Mouse (Mus musculus) macrophage (primary cell): ENCODE measurements around the gene Prrc2b. TPM values are rescaled to one million over a fixed set of nuclear protein-coding genes. Genes with fewer than 3 reads are reported as not detected.

Source experiments
- H3K27ac ChIP-seq: fragments of 350-480 bp; formaldehyde crosslinking; 2 replicates; pipeline ENCODE4 v1.9.0; 2021
- H3K36me3 ChIP-seq: fragments of 350-480 bp; formaldehyde crosslinking; 2 replicates; pipeline ENCODE4 v1.9.0; 2021; ENCODE audit errors: inconsistent target
- H3K4me3 ChIP-seq: fragments of 350-480 bp; formaldehyde crosslinking; 2 replicates; pipeline ENCODE4 v1.9.0; 2021; ENCODE audit errors: inconsistent target
- H3K79me2 ChIP-seq: fragments of 350-480 bp; formaldehyde crosslinking; 2 replicates; pipeline ENCODE4 v1.9.0; 2021; ENCODE audit errors: inconsistent target
- WGBS: methylation state at CpG from one replicate; pipeline ENCODE4 v1.1.7; 2026; ENCODE audit warnings: inconsistent platforms; ENCODE audit not compliant: missing documents; 5-methylcytosine and 5-hydroxymethylcytosine counted together
- polyA plus RNA-seq: library from polyadenylated mRNA; stranded (reverse); fragments of 250-400 nt; gene quantifications from 3 replicates; pipeline ENCODE4 v1.2.4, GENCODE M21; 2018; ENCODE audit warnings: inconsistent platforms

Prrc2b gene
- polyA plus RNA-seq, 1 experiment from 2014 or later: 29.1 TPM

- no peak overlapping the region for H3K4me3 ChIP-seq
- H3K36me3 ChIP-seq: no peaks in the 10 kb centered on the region
- H3K79me2 ChIP-seq: no peaks in the 10 kb centered on the region
- H3K27ac ChIP-seq: no peak overlapping the region
- WGBS: 81% methylated on average over 4 of the region's 5 CpGs
Measured at GRCm38 (mm10) chr2:32128536-32128841, 22.4 kb upstream of the Prrc2b start.

- H3K27ac ChIP-seq: no peak overlapping the region
- 86% methylated on average over 11 of the region's 11 CpGs for WGBS
- H3K36me3 ChIP-seq: no peaks in the 10 kb centered on the region
- no peak overlapping the region for H3K4me3 ChIP-seq
- no peaks in the 10 kb centered on the region for H3K79me2 ChIP-seq
Measured at GRCm38 (mm10) chr2:32129383-32130074, 21.4 kb upstream of the Prrc2b start.

GRCm38 (mm10) chr2:32130435-32130834 is 20.4 kb upstream of the Prrc2b start:
- Histone ChIP-seq H3K36me3 (no peaks in the 10 kb centered on the region), H3K79me2 (no peaks in the 10 kb centered on the region), H3K4me3 (no peak overlapping the region), H3K27ac (no peak overlapping the region)
- WGBS: 34% methylated on average over 6 of the region's 6 CpGs

- Histone ChIP-seq H3K36me3 (no peaks in the 10 kb centered on the region), H3K27ac (no peak overlapping the region), H3K4me3 (no peak overlapping the region), H3K79me2 (no peaks in the 10 kb centered on the region)
- WGBS: 94% methylated on average over 9 of the region's 9 CpGs
Measured at GRCm38 (mm10) chr2:32131205-32131834, 19.6 kb upstream of the Prrc2b start.

DNA sequence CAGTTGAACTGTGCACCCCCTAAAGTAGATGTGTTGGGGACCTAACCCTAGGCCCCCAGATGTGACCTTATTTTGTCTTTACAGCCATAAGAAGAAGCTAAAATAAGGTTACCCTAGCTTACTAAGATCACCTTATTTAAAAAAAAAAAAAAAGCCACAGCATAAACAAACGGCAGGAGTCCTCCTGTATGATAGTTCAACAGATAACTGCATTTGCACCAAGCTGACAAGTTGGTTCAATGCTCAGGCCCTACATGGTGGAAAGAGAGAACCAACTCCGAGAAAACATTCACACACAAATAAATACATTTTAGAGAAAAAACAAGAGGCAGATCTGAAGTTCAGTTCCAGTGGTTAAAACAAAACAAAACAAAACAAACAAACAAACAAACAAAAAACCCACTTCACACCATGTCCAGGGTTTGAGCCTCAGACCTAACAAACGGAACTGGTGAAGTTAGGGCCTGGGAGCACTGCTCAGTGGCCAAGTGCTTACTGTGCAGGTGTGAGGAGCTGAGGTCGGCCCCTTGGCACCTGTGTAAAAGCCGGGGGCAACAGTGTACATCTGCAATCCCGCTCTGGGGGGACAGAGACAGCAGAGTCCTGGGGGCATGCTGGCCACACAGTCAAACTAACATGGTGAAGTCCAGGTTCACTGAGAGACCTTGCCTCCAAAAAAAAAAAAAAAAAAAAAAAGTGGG is 18.9 kb upstream of the Prrc2b start:
- Histone ChIP-seq H3K79me2 (no peaks in the 10 kb centered on the region), H3K27ac (no peak overlapping the region), H3K36me3 (no peaks in the 10 kb centered on the region), H3K4me3 (no peak overlapping the region)
- 94% methylated on average over 6 of the region's 6 CpGs for WGBS

- Histone ChIP-seq H3K79me2 (no peaks in the 10 kb centered on the region), H3K27ac (no peak overlapping the region), H3K36me3 (no peaks in the 10 kb centered on the region), H3K4me3 (no peak overlapping the region)
- whole genome bisulfite sequencing: 24% methylated on average over 10 of the region's 12 CpGs
Measured at GRCm38 (mm10) chr2:32132567-32132992, 18.3 kb upstream of the Prrc2b start.

- Histone ChIP-seq H3K4me3 (no peak overlapping the region), H3K27ac (no peak overlapping the region), H3K36me3 (no peaks in the 10 kb centered on the region), H3K79me2 (no peaks in the 10 kb centered on the region)
- 3% methylated on average over 2 of the region's 2 CpGs for WGBS
Measured at GRCm38 (mm10) chr2:32134039-32134438, 16.8 kb upstream of the Prrc2b start.

GRCm38 (mm10) chr2:32137667-32138266 is 13.1 kb upstream of the Prrc2b start:
- H3K4me3 ChIP-seq: peak overlapping the region; percentile 61
- peak overlapping the region; percentile 83 for H3K27ac ChIP-seq
- H3K36me3 ChIP-seq: no peaks in the 10 kb centered on the region
- WGBS: 0% methylated on average over 38 of the region's 40 CpGs
- H3K79me2 ChIP-seq: no peaks in the 10 kb centered on the region

DNA sequence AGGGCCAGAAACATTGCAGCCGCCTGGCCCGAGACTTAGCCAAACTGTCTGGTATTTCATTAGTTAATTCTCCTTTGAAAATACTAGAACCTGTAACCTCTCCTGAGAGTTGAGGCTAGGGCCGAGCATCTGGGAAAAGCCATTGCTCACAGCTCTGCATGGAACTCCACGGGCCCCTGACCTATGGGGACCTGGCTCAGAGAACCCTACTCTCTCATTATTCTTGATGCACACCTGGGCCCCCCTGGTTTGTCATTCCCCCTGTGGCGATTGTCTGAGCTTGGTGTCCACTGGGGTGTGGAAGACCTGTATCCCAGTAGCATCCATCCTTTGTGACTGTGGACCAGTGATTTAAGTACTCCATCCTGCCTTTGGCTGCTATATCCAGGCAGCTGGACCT is 11.5 kb upstream of the Prrc2b start:
- H3K79me2 ChIP-seq: no peaks in the 10 kb centered on the region
- H3K4me3 ChIP-seq: no peak overlapping the region
- no peaks in the 10 kb centered on the region for H3K36me3 ChIP-seq
- 98% methylated on average over 5 of the region's 5 CpGs for WGBS
- no peak overlapping the region for H3K27ac ChIP-seq

DNA sequence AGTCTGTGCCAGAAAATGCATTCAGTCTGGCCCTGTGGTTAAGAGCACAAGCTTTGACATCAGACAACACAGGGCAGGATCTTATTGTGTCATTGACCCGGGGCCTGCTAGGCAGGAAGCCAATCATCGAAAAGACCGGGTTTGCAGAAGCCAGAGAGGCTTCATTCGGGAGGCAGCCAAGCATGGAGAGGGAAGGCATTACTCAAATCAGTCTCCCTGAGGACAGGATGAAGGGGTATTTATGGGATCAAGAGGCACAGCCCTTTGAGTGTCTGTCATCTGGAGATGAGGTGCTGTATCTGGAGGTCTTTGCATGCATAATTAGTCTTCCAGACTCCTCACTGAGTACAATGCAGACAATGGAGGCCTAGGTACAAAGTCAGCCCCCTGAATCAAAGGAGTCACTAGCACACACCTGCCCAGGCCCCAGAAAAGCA is 10.4 kb upstream of the Prrc2b start:
- Histone ChIP-seq H3K79me2 (no peaks in the 10 kb centered on the region), H3K36me3 (no peaks in the 10 kb centered on the region), H3K27ac (no peak overlapping the region), H3K4me3 (no peak overlapping the region)
- WGBS: 84% methylated on average over 4 of the region's 4 CpGs

- Histone ChIP-seq H3K36me3 (no peaks in the 10 kb centered on the region), H3K79me2 (no peaks in the 10 kb centered on the region), H3K27ac (no peak overlapping the region), H3K4me3 (no peak overlapping the region)
- 65% methylated on average over 6 of the region's 6 CpGs for WGBS
Measured at GRCm38 (mm10) chr2:32141602-32142001, 9.3 kb upstream of the Prrc2b start.

DNA sequence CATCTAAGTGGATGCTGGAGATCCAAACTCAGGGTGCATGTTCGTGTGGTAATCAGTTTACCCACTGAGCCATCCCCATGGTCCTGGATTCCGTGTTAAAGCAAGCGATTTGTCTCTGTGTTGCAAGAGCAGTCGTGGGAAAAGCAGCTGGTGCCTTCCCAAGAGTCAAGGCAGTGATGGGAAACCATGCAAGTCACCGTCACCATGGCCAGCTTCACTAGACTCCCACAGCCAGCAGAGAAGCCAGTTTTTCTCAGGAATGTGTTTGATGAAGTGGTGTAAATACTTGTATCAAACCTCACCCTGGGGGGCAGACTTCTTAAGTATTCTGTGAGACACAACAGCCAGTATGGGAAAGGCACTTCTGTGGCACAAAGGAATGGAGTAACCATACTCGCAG is 8.5 kb upstream of the Prrc2b start:
- 78% methylated on average over 6 of the region's 6 CpGs for WGBS

DNA sequence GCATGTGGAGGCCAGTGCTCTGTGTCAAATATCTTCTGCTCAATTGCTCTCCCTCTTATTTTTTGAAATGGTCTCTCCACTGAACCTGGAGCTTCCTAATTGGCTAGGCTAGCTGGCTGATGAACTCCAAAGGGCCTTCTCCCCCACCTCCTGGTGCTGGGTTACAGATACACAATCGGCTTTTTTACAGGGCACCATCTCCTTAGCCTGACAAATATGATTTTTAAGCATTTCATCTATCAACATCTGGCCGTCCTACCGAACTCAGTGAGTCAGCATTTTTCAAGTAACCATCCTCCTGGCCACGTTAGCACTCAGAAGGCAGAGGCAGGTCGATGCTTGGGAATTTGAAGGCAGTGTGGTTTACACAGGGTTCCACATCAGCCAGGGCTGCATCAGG is 6.2 kb upstream of the Prrc2b start:
- H3K4me3 ChIP-seq: no peak overlapping the region
- no peaks in the 10 kb centered on the region for H3K79me2 ChIP-seq
- H3K36me3 ChIP-seq: no peaks in the 10 kb centered on the region
- 66% methylated on average over 5 of the region's 5 CpGs for WGBS
- H3K27ac ChIP-seq: no peak overlapping the region

More for the DNA sequence above, 8.5 kb upstream of the Prrc2b start:
- Histone ChIP-seq H3K36me3 (no peaks in the 10 kb centered on the region), H3K79me2 (no peaks in the 10 kb centered on the region), H3K27ac (no peak overlapping the region), H3K4me3 (no peak overlapping the region)

DNA sequence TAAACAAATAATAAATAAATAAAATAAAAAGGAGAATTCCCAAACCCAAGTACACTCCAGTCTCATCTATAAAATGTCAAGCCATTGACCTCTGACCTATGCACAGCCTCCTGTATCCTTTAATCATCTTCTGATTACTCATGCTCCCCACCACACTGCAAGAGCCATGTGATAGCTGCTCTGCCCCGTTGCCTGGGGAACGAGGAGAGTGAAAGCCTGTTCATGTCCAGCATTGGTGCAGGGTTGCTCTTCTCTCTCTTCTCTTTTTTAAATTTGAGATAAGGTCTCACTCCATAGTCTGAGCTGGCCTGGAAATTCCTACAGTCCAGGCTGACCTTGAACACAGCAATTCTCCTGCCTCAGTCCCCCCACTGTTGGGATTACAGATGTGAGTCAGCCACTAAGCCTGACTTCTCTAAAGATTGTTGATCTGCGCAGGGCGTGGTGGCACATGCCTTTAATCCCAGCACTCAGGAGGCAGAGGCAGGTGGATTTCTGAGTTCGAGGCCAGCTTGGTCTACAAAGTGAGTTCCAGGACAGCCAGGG is 4.2 kb upstream of the Prrc2b start:
- Histone ChIP-seq H3K27ac (no peak overlapping the region), H3K4me3 (no peak overlapping the region), H3K79me2 (peaks cover 3% of the 10 kb centered on the region), H3K36me3 (no peaks in the 10 kb centered on the region)
- WGBS: 72% methylated on average over 5 of the region's 5 CpGs

DNA sequence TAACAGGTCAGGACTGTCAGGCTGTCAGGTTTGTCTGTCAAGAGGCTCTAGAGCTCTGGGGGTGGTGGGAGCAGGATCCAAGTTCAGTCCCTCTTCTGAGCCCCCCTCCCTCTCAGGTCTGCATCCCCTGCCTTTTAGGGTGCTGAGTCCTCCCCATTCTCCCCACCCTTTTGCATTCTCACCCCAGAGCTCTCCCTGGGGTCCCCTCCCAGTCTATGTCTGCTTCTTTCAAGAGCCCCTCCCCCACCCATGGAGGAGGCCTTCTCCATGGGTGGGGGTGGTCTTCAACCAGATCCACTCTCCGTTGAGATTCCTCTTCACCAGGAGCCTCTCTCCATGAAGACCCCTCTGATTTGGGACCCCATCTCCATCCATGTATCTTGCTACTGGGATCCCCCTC is 747 bp upstream of the Prrc2b start:
- no peak overlapping the region for H3K27ac ChIP-seq
- no peak overlapping the region for H3K4me3 ChIP-seq
- H3K36me3 ChIP-seq: no peaks in the 10 kb centered on the region
- peaks cover 37% of the 10 kb centered on the region for H3K79me2 ChIP-seq
- WGBS: 83% methylated on average over 1 of the region's 1 CpGs
